Mouse (Mus musculus) spleen, adult 2 months (tissue): ENCODE measurements around the gene Pitpnc1. TPM values are rescaled to one million over a fixed set of nuclear protein-coding genes. Genes with fewer than 3 reads are reported as not detected.

Experiments
- DNase-seq, 2 experiments: peaks; one replicate each; pipeline versions ENCODE4 v3.0.0 to v3.0.0-alpha.2; 2012 to 2021; ENCODE audit warnings: low spot score in 2 of 2, low read depth in 1 of 2
- H3K27ac ChIP-seq: fragments of 200-500 bp; 2 replicates; pipeline ENCODE4 v1.5.1; 2012; ENCODE audit warnings: low read length, inconsistent platforms; ENCODE audit not compliant: insufficient read depth
- H3K27me3 ChIP-seq: fragments of 200-500 bp; 2 replicates; pipeline ENCODE4 v1.6.1; 2012; ENCODE audit warnings: mild to moderate bottlenecking, moderate library complexity, low read length, inconsistent platforms; ENCODE audit not compliant: control insufficient read depth, insufficient read depth
- H3K36me3 ChIP-seq: fragments of 200-500 bp; 2 replicates; pipeline ENCODE4 v1.6.1; 2012; ENCODE audit warnings: mild to moderate bottlenecking, low read length, inconsistent platforms; ENCODE audit not compliant: control insufficient read depth, insufficient read depth
- H3K4me1 ChIP-seq: fragments of 200-500 bp; 2 replicates; pipeline ENCODE4 v1.6.1; 2011; ENCODE audit warnings: inconsistent platforms; ENCODE audit not compliant: control insufficient read depth, insufficient read depth, insufficient read length
- H3K4me3 ChIP-seq: fragments of 200-500 bp; 2 replicates; pipeline ENCODE4 v1.5.1; 2011; ENCODE audit warnings: mild to moderate bottlenecking, inconsistent platforms; ENCODE audit not compliant: insufficient read depth, insufficient read length; ENCODE audit errors: extremely low read depth
- CTCF ChIP-seq: fragments of 200-500 bp; IDR thresholded peaks from 2 replicates; pipeline ENCODE4 v1.5.1; 2011; ENCODE audit warnings: mild to moderate bottlenecking, inconsistent platforms; ENCODE audit not compliant: insufficient read depth, insufficient read length, insufficient replicate concordance; ENCODE audit errors: extremely low read depth
- POLR2A ChIP-seq: fragments of 200-500 bp; IDR thresholded peaks from 2 replicates; pipeline ENCODE4 v1.6.1; 2011; ENCODE audit warnings: low read depth, low read length, inconsistent platforms
- WGBS: fragments of 180-500 bp; shearing (Covaris S2); methylation state at CpG from one replicate; pipeline ENCODE4 v1.1.7; 2018; 5-methylcytosine and 5-hydroxymethylcytosine counted together
- polyA plus RNA-seq: library from polyadenylated mRNA; depleted of rRNA; stranded (reverse); fragments of >200 nt; gene quantifications from 2 replicates; pipeline ENCODE4 v1.2.3, GENCODE M21; 2012

Gene Pitpnc1
- polyA plus RNA-seq, 1 experiment = 6.4 TPM

- TF ChIP-seq POLR2A (no peak), CTCF (no peak)
- no peak for DNase-seq
- no peaks in the 10 kb centered on the region for H3K36me3 ChIP-seq
- H3K27me3 ChIP-seq = no peaks in the 10 kb centered on the region
- 37% methylated on average over 1 of the region's 1 CpGs for WGBS
- H3K4me1 ChIP-seq = peaks cover 6% of the 10 kb centered on the region; the same call in 1 of the 2 replicates
- no peak overlapping the region for H3K27ac ChIP-seq
- no peak overlapping the region for H3K4me3 ChIP-seq
Measured at GRCm38 (mm10) chr11:107465969-107466368, 4.5 kb downstream of the Pitpnc1 start.

- Histone ChIP-seq H3K4me1 (peaks cover 6% of the 10 kb centered on the region; the same call in 1 of the 2 replicates), H3K27me3 (no peaks in the 10 kb centered on the region), H3K27ac (no peak overlapping the region), H3K36me3 (no peaks in the 10 kb centered on the region), H3K4me3 (no peak overlapping the region)
- 83% methylated on average over 4 of the region's 4 CpGs for WGBS
- TF ChIP-seq CTCF (no peak), POLR2A (no peak)
- no peak for DNase-seq
Measured at GRCm38 (mm10) chr11:107465041-107465440, 5.5 kb downstream of the Pitpnc1 start.

GRCm38 (mm10) chr11:107464141-107464540 lies 6.4 kb downstream of the Pitpnc1 start:
- TF ChIP-seq POLR2A (no peak), CTCF (no peak)
- 41% methylated on average over 6 of the region's 6 CpGs for WGBS
- H3K4me3 ChIP-seq = no peak overlapping the region
- no peaks in the 10 kb centered on the region for H3K27me3 ChIP-seq
- no peaks in the 10 kb centered on the region for H3K36me3 ChIP-seq
- no peak for DNase-seq
- no peak overlapping the region for H3K27ac ChIP-seq
- peaks cover 6% of the 10 kb centered on the region; the same call in 1 of the 2 replicates for H3K4me1 ChIP-seq

- TF ChIP-seq POLR2A = no peak
- no peak for TF ChIP-seq CTCF
- no peak overlapping the region for H3K4me3 ChIP-seq
- peaks cover under 1% of the 10 kb centered on the region; the same call in 1 of the 2 replicates for H3K4me1 ChIP-seq
- DNase-seq = no peak
- H3K27me3 ChIP-seq = no peaks in the 10 kb centered on the region
- H3K36me3 ChIP-seq = no peaks in the 10 kb centered on the region
- peak overlapping the region; percentile 17; the same call in 1 of the 2 replicates for H3K27ac ChIP-seq
- WGBS = 88% methylated on average over 12 of the region's 12 CpGs
Measured at GRCm38 (mm10) chr11:107463251-107463681, 7.2 kb downstream of the Pitpnc1 start.

GRCm38 (mm10) chr11:107462478-107462877 lies 8.0 kb downstream of the Pitpnc1 start:
- H3K4me1 ChIP-seq = peaks cover 3% of the 10 kb centered on the region; the same call in 1 of the 2 replicates
- peak; percentile 52; the same call in 1 of the 2 replicates for TF ChIP-seq CTCF
- TF ChIP-seq POLR2A = no peak
- DNase-seq = peak in 1 of 2 experiments; percentile 33
- 93% methylated on average over 3 of the region's 3 CpGs for WGBS
- no peaks in the 10 kb centered on the region for H3K27me3 ChIP-seq
- no peak overlapping the region for H3K4me3 ChIP-seq
- no peak overlapping the region for H3K27ac ChIP-seq
- H3K36me3 ChIP-seq = no peaks in the 10 kb centered on the region

GRCm38 (mm10) chr11:107459828-107460227 lies 10.7 kb downstream of the Pitpnc1 start:
- TF ChIP-seq CTCF (no peak), POLR2A (no peak)
- 93% methylated on average over 7 of the region's 7 CpGs for WGBS
- Histone ChIP-seq H3K4me1 (peaks cover 3% of the 10 kb centered on the region; the same call in 1 of the 2 replicates), H3K27ac (no peak overlapping the region), H3K4me3 (no peak overlapping the region), H3K36me3 (no peaks in the 10 kb centered on the region), H3K27me3 (no peaks in the 10 kb centered on the region)
- DNase-seq = no peak

GRCm38 (mm10) chr11:107458986-107459385 lies 11.5 kb downstream of the Pitpnc1 start:
- whole genome bisulfite sequencing = 67% methylated on average over 7 of the region's 7 CpGs
- Histone ChIP-seq H3K36me3 (no peaks in the 10 kb centered on the region), H3K4me3 (no peak overlapping the region), H3K4me1 (peaks cover 3% of the 10 kb centered on the region; the same call in 1 of the 2 replicates), H3K27me3 (no peaks in the 10 kb centered on the region), H3K27ac (peak overlapping the region; percentile 47)
- TF ChIP-seq POLR2A (no peak), CTCF (no peak)
- DNase-seq = no peak
